Mouse (Mus musculus) MEL (cell line): ENCODE data around the gene Sec11a.

Experiments used
- CTCF ChIP-seq, 3 experiments: IDR thresholded peaks in 2 of 3; conservative IDR thresholded peaks in 1 of 3; 2 replicates each; pipeline ENCODE4 v1.5.1; 2011 to 2012; ENCODE audit warnings: low read length in 3 of 3, low read depth in 2 of 3, mild to moderate bottlenecking in 2 of 3, improper control_type of control experiment in 1 of 3, inconsistent platforms in 1 of 3, mixed read lengths in 1 of 3, moderate library complexity in 1 of 3; ENCODE audit not compliant: control insufficient read depth in 1 of 3, insufficient read depth in 1 of 3, poor library complexity in 1 of 3, severe bottlenecking in 1 of 3
- E2F4 ChIP-seq: IDR thresholded peaks from 2 replicates; pipeline ENCODE4 v1.6.1; 2011; ENCODE audit warnings: low read depth, low read length, improper control_type of control experiment, borderline replicate concordance
- ELF1 ChIP-seq: IDR thresholded peaks from 2 replicates; pipeline ENCODE4 v1.6.1; 2014; ENCODE audit warnings: low read depth, mild to moderate bottlenecking, inconsistent platforms, low read length, improper control_type of control experiment, moderate library complexity
- EP300 ChIP-seq, 2 experiments: IDR thresholded peaks; 2 replicates each; pipeline ENCODE4 v1.6.1; 2011; ENCODE audit warnings: improper control_type of control experiment in 2 of 2, low read length in 2 of 2, low read depth in 1 of 2, mild to moderate bottlenecking in 1 of 2
- GABPA ChIP-seq: IDR thresholded peaks from 2 replicates; pipeline ENCODE4 v1.6.1; 2012; ENCODE audit warnings: low read depth, mild to moderate bottlenecking, inconsistent platforms, low read length, improper control_type of control experiment, moderate library complexity
- HCFC1 ChIP-seq: IDR thresholded peaks from 2 replicates; pipeline ENCODE4 v1.6.1; 2012; ENCODE audit warnings: low read depth, mild to moderate bottlenecking, inconsistent platforms, low read length, improper control_type of control experiment, moderate library complexity
- MAZ ChIP-seq: IDR thresholded peaks from 2 replicates; pipeline ENCODE4 v1.6.1; 2012; ENCODE audit warnings: low read depth, mild to moderate bottlenecking, inconsistent platforms, low read length, improper control_type of control experiment
- NRF1 ChIP-seq: IDR thresholded peaks from 2 replicates; pipeline ENCODE4 v1.6.1; 2014; ENCODE audit warnings: low read depth, mild to moderate bottlenecking, inconsistent platforms, low read length, improper control_type of control experiment, moderate library complexity; ENCODE audit not compliant: poor library complexity, insufficient read depth, severe bottlenecking
- POLR2A ChIP-seq, 2 experiments: IDR thresholded peaks; 2 replicates each; pipeline ENCODE4 v1.6.1; 2011 to 2012; ENCODE audit warnings: low read length in 2 of 2, mild to moderate bottlenecking in 2 of 2, control low read depth in 1 of 2, improper control_type of control experiment in 1 of 2, low read depth in 1 of 2, moderate library complexity in 1 of 2; ENCODE audit not compliant: control insufficient read depth in 1 of 2, insufficient read depth in 1 of 2, poor library complexity in 1 of 2
- TAL1 ChIP-seq: IDR thresholded peaks from 2 replicates; pipeline ENCODE4 v1.6.1; 2012; ENCODE audit warnings: mild to moderate bottlenecking, inconsistent platforms, low read length, moderate library complexity, mixed read lengths
- TCF12 ChIP-seq: IDR thresholded peaks from 2 replicates; pipeline ENCODE4 v1.6.1; 2014; ENCODE audit warnings: low read depth, mild to moderate bottlenecking, inconsistent platforms, low read length, improper control_type of control experiment, moderate library complexity
- UBTF ChIP-seq: IDR thresholded peaks from 2 replicates; pipeline ENCODE4 v1.6.1; 2012; ENCODE audit warnings: low read depth, mild to moderate bottlenecking, inconsistent platforms, low read length, improper control_type of control experiment, moderate library complexity, borderline replicate concordance; ENCODE audit not compliant: insufficient read depth
- ZNF384 ChIP-seq: IDR thresholded peaks from 2 replicates; pipeline ENCODE4 v1.6.1; 2012; ENCODE audit warnings: low read depth, mild to moderate bottlenecking, inconsistent platforms, low read length, improper control_type of control experiment

GRCm38 (mm10) chr7:80992980-80993833, 45.6 kb upstream of the Sec11a start, which contains the start of gene Zfp592:
- TF ChIP-seq TCF12 (0 out of 2 replicates have a peak, but pooled peaks have one; percentile 1), ZNF384 (no peak), POLR2A (IDR thresholded peaks at IDR 0.05; ENCODE audit: control insufficient read depth in 1 of 2, insufficient read depth in 1 of 2, low read depth in 1 of 2, low read length in 2 of 2, poor library complexity in 1 of 2) (peak in 1 of 2 experiments; percentile 63; a peak in 3 of 4 replicates), CTCF (IDR thresholded peaks at IDR 0.05 in 2 of 3, conservative IDR thresholded peaks at IDR 0.05 in 1 of 3; ENCODE audit: control insufficient read depth in 1 of 3, insufficient read depth in 1 of 3, low read depth in 2 of 3, low read length in 3 of 3, poor library complexity in 1 of 3, severe bottlenecking in 1 of 3) (no peak), NRF1 (no peak), EP300 (IDR thresholded peaks at IDR 0.05; ENCODE audit: low read depth in 1 of 2, low read length in 2 of 2) (no peak), UBTF (0 out of 2 replicates have a peak, but pooled peaks have one; percentile 48), GABPA (no peak), TAL1 (no peak), HCFC1 (0 out of 2 replicates have a peak, but pooled peaks have one; percentile 21), MAZ (no peak; the same call in 1 of the 2 replicates), E2F4 (no peak), ELF1 (no peak)
